Comparison of ENCODE assay signal across 10 mouse cellular contexts in the genomic region with DNA sequence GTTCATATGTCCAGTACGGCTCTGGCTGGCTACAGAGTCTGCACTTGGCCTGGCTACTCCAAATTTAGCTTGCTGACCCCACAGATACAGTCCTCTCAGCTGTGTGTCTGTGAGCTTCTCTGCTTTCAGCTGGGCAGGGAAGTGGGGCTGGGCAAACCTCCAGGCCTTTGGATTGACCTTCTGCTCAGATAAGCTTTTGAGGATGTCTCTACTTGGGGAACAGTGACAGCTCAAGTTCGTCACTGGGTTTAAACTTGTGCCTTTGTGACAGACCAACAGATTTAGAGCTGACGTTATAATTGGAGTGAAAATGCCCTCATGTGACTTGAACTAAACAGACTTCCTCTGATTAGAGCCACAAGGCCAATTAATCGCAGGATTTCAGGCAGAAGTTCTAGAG.
A peak's percentile ranks its signal among the peaks of the same experiment; 100 is the strongest.
DNase-seq lines count a peak whose midpoint lies in the region; ATAC-seq lines count a peak whose summit lies in the region.
"Had no signal": no experiment of that assay in that cellular context is flagged by ENCODE, and none has a peak within 500 bp of the region (broad histone marks: within the 10 kb centered on the region; RNA-seq: fewer than 3 reads in every experiment).

No protein-coding gene starts in this region.

- H3K9me3 ChIP-seq in heart, embryonic 15.5 days (replicated peaks) = no peaks in the 10 kb centered on the region
- no peaks in the 10 kb centered on the region for H3K9me3 ChIP-seq in forebrain, embryonic 12.5 days
- H3K9me3 ChIP-seq: lung, embryonic 15.5 days; stomach, embryonic 15.5 days had no signal

- no peak overlapping the region for H3K4me3 ChIP-seq in heart, embryonic 15.5 days
- H3K4me3 ChIP-seq in forebrain, embryonic 12.5 days (replicated peaks) = no peak overlapping the region
- H3K4me3 ChIP-seq: lung, embryonic 15.5 days; stomach, embryonic 15.5 days had no signal

- no peaks in the 10 kb centered on the region for H3K27me3 ChIP-seq in heart, embryonic 15.5 days
- no peaks in the 10 kb centered on the region for H3K27me3 ChIP-seq in forebrain, embryonic 12.5 days
- H3K27me3 ChIP-seq: lung, embryonic 15.5 days; stomach, embryonic 15.5 days had no signal

- peak overlapping the region; percentile 19; the same call in 1 of the 2 replicates for H3K4me2 ChIP-seq in heart, embryonic 15.5 days
- no peak overlapping the region for H3K4me2 ChIP-seq in forebrain, embryonic 12.5 days
- H3K4me2 ChIP-seq: lung, embryonic 15.5 days; stomach, embryonic 15.5 days had no signal

- peak overlapping the region; percentile 69 for H3K27ac ChIP-seq in heart, embryonic 15.5 days
- H3K27ac ChIP-seq in forebrain, embryonic 12.5 days = no peak overlapping the region
- H3K27ac ChIP-seq: lung, embryonic 15.5 days; stomach, embryonic 15.5 days had no signal

- no peak overlapping the region for H3K9ac ChIP-seq in heart, embryonic 15.5 days
- no peak overlapping the region for H3K9ac ChIP-seq in forebrain, embryonic 12.5 days
- H3K9ac ChIP-seq: lung, embryonic 15.5 days; stomach, embryonic 15.5 days had no signal

- H3K4me1 ChIP-seq in heart, embryonic 15.5 days (replicated peaks) = peaks cover 30% of the 10 kb centered on the region
- H3K4me1 ChIP-seq in forebrain, embryonic 12.5 days = peaks cover 31% of the 10 kb centered on the region
- H3K4me1 ChIP-seq: stomach, embryonic 15.5 days had no signal

- no peak for ATAC-seq in cerebellum, adult (ENCODE audit: insufficient number of reproducible peaks, low FRiP score, low TSS enrichment)
- peak; percentile 64; the same call in 1 of the 2 replicates for ATAC-seq in heart, embryonic 15.5 days (replicated peaks; ENCODE audit: insufficient number of reproducible peaks, insufficient read depth, low FRiP score, low read depth)
- no peak for ATAC-seq in forebrain, embryonic 12.5 days (ENCODE audit: low FRiP score)

- peak; percentile 39 for DNase-seq in cerebellum, adult 11 months
- peak; percentile 38 for DNase-seq in ovary, postnatal 36 days (ENCODE audit: low spot score)
- DNase-seq in ovary, postnatal 10 days (ENCODE audit: low spot score) = no peak
- DNase-seq in retina, embryonic 14.5 days (ENCODE audit: low spot score) = peak; percentile 35
- no peak for DNase-seq in neural tube, embryonic 10.5 days (ENCODE audit: extremely low spot score, low spot score)

- H3K36me3 ChIP-seq in heart, embryonic 15.5 days = no peaks in the 10 kb centered on the region
- no peaks in the 10 kb centered on the region for H3K36me3 ChIP-seq in forebrain, embryonic 12.5 days (replicated peaks)
- H3K36me3 ChIP-seq: lung, embryonic 15.5 days; stomach, embryonic 15.5 days had no signal

- 30% methylated on average over 4 of the region's 4 CpGs for WGBS in heart, embryonic 15.5 days
- 74% methylated on average over 4 of the region's 4 CpGs for WGBS in forebrain, embryonic 12.5 days

Comparison
In these comparisons a context has a peak if more than half of its experiments do, and no peak if none do; other contexts are left out.
1. DNase-seq: peak in cerebellum, adult 11 months (single experiment), ovary, postnatal 36 days (single experiment) and retina, embryonic 14.5 days (single experiment); none in ovary, postnatal 10 days (single experiment) and neural tube, embryonic 10.5 days (single experiment).